Mouse (Mus musculus) retina, adult 2 months (tissue): ENCODE data around the gene Tceal1.

Experiments
- DNase-seq: peaks from one replicate; pipeline ENCODE4 v3.0.0-alpha.2; 2012; ENCODE audit warnings: low read depth, low spot score

Tceal1 gene

DNA sequence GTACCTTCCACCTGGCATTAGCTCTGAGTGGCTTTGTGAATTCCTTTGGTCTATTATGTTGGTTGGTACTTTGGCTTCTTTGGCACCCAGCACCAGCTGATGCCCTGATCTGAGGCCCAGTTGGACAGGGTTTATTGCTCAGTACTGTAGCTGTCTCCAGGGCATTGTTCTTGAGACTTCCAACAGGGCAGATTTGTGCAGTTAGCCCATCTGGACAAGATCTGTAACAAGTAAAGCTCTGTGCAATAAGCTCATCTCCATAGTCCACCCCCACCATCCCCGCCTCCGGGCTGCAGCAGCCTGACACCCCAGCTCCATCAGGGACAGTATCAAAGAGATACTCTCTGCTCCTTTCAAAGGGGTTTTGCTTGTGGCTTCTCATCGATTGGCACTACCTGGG, 47.7 kb downstream of the Tceal1 start:
- DNase-seq = no peak
